In genomic region chr11:50229252-50229910, GRCm38 (mm10) we compare ENCODE assay signal across 9 mouse cellular contexts. TPM values are rescaled to one million over a fixed set of nuclear protein-coding genes. Genes with fewer than 3 reads are reported as not detected.
A peak's percentile ranks its signal among the peaks of the same experiment; 100 is the strongest.
DNase-seq lines count a peak whose midpoint lies in the region; ATAC-seq and TF ChIP-seq lines count a peak whose summit lies in the region.
"Had no signal": no experiment of that assay in that cellular context is flagged by ENCODE, and none has a peak within 500 bp of the region (broad histone marks: within the 10 kb centered on the region; RNA-seq: fewer than 3 reads in every experiment).

No protein-coding gene starts in this region.

- no peak overlapping the region for H3K4me3 ChIP-seq in kidney, adult 2 months (ENCODE audit: insufficient read depth, low read depth, low read length)
- no peak overlapping the region for H3K4me3 ChIP-seq in bone marrow, adult 2 months (replicated peaks; ENCODE audit: control insufficient read depth, low read depth, low read length)
- no peak overlapping the region for H3K4me3 ChIP-seq in liver, postnatal 0 days (ENCODE audit: low read depth, low read length)
- H3K4me3 ChIP-seq: erythroblast, embryonic 14.5 days had no signal

- peaks cover 2% of the 10 kb centered on the region; the same call in 1 of the 2 replicates for H3K36me3 ChIP-seq in kidney, adult 2 months (ENCODE audit: control insufficient read depth, insufficient read depth, low read length)
- H3K36me3 ChIP-seq in liver, postnatal 0 days (replicated peaks; ENCODE audit: insufficient read depth, low read length) = peaks cover 40% of the 10 kb centered on the region

- 58% methylated on average over 7 of the region's 7 CpGs for WGBS in kidney, adult 2 months
- WGBS in bone marrow, adult 2 months = 45% methylated on average over 7 of the region's 7 CpGs
- WGBS in liver, postnatal 0 days (ENCODE audit: insufficient replicate concordance) = 62% methylated on average over 7 of the region's 7 CpGs

- TF ChIP-seq POLR2A in kidney, adult 2 months (IDR thresholded peaks at IDR 0.05; ENCODE audit: low read depth, low read length) = no peak
- TF ChIP-seq POLR2A in bone marrow, adult 2 months (IDR thresholded peaks at IDR 0.05; ENCODE audit: borderline replicate concordance, control insufficient read depth, low read depth, low read length) = no peak

- H3K9ac ChIP-seq in liver, postnatal 0 days (replicated peaks) = no peak overlapping the region

- H3K4me2 ChIP-seq in liver, postnatal 0 days (ENCODE audit: low read depth, low read length) = no peak overlapping the region

- no peaks in the 10 kb centered on the region for H3K9me3 ChIP-seq in liver, postnatal 0 days (ENCODE audit: low read length)

- no peak for TF ChIP-seq EP300 in liver, postnatal 0 days (IDR thresholded peaks at IDR 0.05; ENCODE audit: low read depth)

- no peaks in the 10 kb centered on the region for H3K27me3 ChIP-seq in kidney, adult 2 months (replicated peaks; ENCODE audit: control insufficient read depth, insufficient read depth, low read length)
- H3K27me3 ChIP-seq in liver, postnatal 0 days (ENCODE audit: insufficient read depth, low read length) = no peaks in the 10 kb centered on the region

- peak; percentile 59 for DNase-seq in kidney, adult 2 months
- no peak for DNase-seq in kidney, adult 11 months
- DNase-seq in cerebellum, adult 9-10 months = peak; percentile 97
- DNase-seq in liver, postnatal 0 days = no peak
- DNase-seq in left cerebral cortex, postnatal 36 days (ENCODE audit: low spot score in 2 of 2) = no peak
- DNase-seq in left cerebral cortex, postnatal 25 days (ENCODE audit: low spot score in 2 of 2) = no peak
- DNase-seq in embryo, embryonic 10 days (ENCODE audit: low spot score) = no peak

- no peak overlapping the region for H3K27ac ChIP-seq in kidney, adult 2 months (ENCODE audit: insufficient read depth, low read depth, low read length)
- peak overlapping the region; percentile 52; the same call in 1 of the 2 replicates for H3K27ac ChIP-seq in bone marrow, adult 2 months (ENCODE audit: control insufficient read depth, insufficient read depth, low read depth, low read length, poor library complexity)
- peak overlapping the region; percentile 53; the same call in 1 of the 2 replicates for H3K27ac ChIP-seq in liver, postnatal 0 days (ENCODE audit: low read depth)

- TF ChIP-seq CTCF in kidney, adult 2 months (conservative IDR thresholded peaks at IDR 0.05; ENCODE audit: insufficient read depth, insufficient read length, low read depth, low read length) = no peak
- TF ChIP-seq CTCF in bone marrow, adult 2 months (IDR thresholded peaks at IDR 0.05; ENCODE audit: control insufficient read depth, insufficient read depth, low read length) = no peak
- TF ChIP-seq CTCF in liver, postnatal 0 days (IDR thresholded peaks at IDR 0.05; ENCODE audit: low read depth) = no peak

- no peak for ATAC-seq in liver, postnatal 0 days

- H3K4me1 ChIP-seq in kidney, adult 2 months (ENCODE audit: control insufficient read depth, insufficient read depth, low read length) = peaks cover 31% of the 10 kb centered on the region
- H3K4me1 ChIP-seq in bone marrow, adult 2 months (ENCODE audit: control insufficient read depth, insufficient read depth, low read length) = peaks cover 17% of the 10 kb centered on the region
- H3K4me1 ChIP-seq in liver, postnatal 0 days (ENCODE audit: insufficient read depth) = peaks cover 26% of the 10 kb centered on the region

- intact Hi-C loops in left cerebral cortex, postnatal 36 days (cut with DNase I) = loop anchor here (5.0 kb wide), 1 partner anchor 33 kb away; no protein-coding TSS in a partner anchor
- intact Hi-C loops in left cerebral cortex, postnatal 25 days (cut with DNase I) = no loop called here

RNA-seq across cellular contexts. Expression of gene Ltc4s, which starts 9.0 kb away (rescaled TPM):
- 33.8 and 46.3 TPM in 2 replicates for polyA plus RNA-seq in kidney, adult 2 months (2012; rRNA removed)
- 3.9 and 6.7 TPM in 2 replicates for polyA plus RNA-seq in bone marrow, adult 2 months (2011; ENCODE audit: insufficient read depth, insufficient read length, low replicate concordance, missing spikeins)
- polyA plus RNA-seq in liver, postnatal 0 days (2015; fragmentation: Nextera tagmentation; extraction: Ambion mirVana) = 0.68 and 0.89 TPM in 2 replicates
- total RNA-seq in left cerebral cortex, postnatal 36 days (2021) = 10 to 100 TPM in 1 of 2 experiments, 1 to 10 TPM in 1; 7.7 to 10.9 TPM
- total RNA-seq in left cerebral cortex, postnatal 25 days (2021) = 1 to 10 TPM; 8.4 to 8.7 TPM
- polyA plus RNA-seq: erythroblast, embryonic 14.5 days had no signal

RNA-seq across cellular contexts. Expression of gene Mgat4b, which starts 18.7 kb away (rescaled TPM):
- 85.4 and 105 TPM in 2 replicates for polyA plus RNA-seq in kidney, adult 2 months (2012; rRNA removed)
- 15.7 and 20.7 TPM in 2 replicates for polyA plus RNA-seq in bone marrow, adult 2 months (2011; ENCODE audit: insufficient read depth, insufficient read length, low replicate concordance, missing spikeins)
- 17.2 and 18.6 TPM in 2 replicates for polyA plus RNA-seq in liver, postnatal 0 days (2015; fragmentation: Nextera tagmentation; extraction: Ambion mirVana)
- total RNA-seq in left cerebral cortex, postnatal 36 days (2021) = 10 to 100 TPM; 64.9 to 80.2 TPM
- 10 to 100 TPM; 66.4 to 76.3 TPM for total RNA-seq in left cerebral cortex, postnatal 25 days (2021)

RNA-seq across cellular contexts. Expression of gene Sqstm1, which starts 18.8 kb away (rescaled TPM):
- polyA plus RNA-seq in kidney, adult 2 months (2012; rRNA removed) = 337 and 344 TPM in 2 replicates
- polyA plus RNA-seq in bone marrow, adult 2 months (2011; ENCODE audit: insufficient read depth, insufficient read length, low replicate concordance, missing spikeins) = 172 TPM in 2 replicates
- 154 and 172 TPM in 2 replicates for polyA plus RNA-seq in liver, postnatal 0 days (2015; fragmentation: Nextera tagmentation; extraction: Ambion mirVana)
- 100 to 1,000 TPM; 460 to 526 TPM for total RNA-seq in left cerebral cortex, postnatal 36 days (2021)
- 100 to 1,000 TPM; 460 to 480 TPM for total RNA-seq in left cerebral cortex, postnatal 25 days (2021)

RNA-seq across cellular contexts. Expression of gene Mrnip, which starts 55.1 kb away (rescaled TPM):
- 21.0 and 21.1 TPM in 2 replicates for polyA plus RNA-seq in kidney, adult 2 months (2012; rRNA removed)
- 5.2 and 6.2 TPM in 2 replicates for polyA plus RNA-seq in bone marrow, adult 2 months (2011; ENCODE audit: insufficient read depth, insufficient read length, low replicate concordance, missing spikeins)
- 5.0 and 5.1 TPM in 2 replicates for polyA plus RNA-seq in liver, postnatal 0 days (2015; fragmentation: Nextera tagmentation; extraction: Ambion mirVana)
- 10 to 100 TPM; 15.4 to 15.7 TPM for total RNA-seq in left cerebral cortex, postnatal 36 days (2021)
- total RNA-seq in left cerebral cortex, postnatal 25 days (2021) = 10 to 100 TPM; 13.4 to 14.1 TPM

Comparison
In these comparisons a context has a peak if more than half of its experiments do, and no peak if none do; other contexts are left out.
1. DNase-seq: peak in kidney, adult 2 months (single experiment) and cerebellum, adult 9-10 months (single experiment); none in kidney, adult 11 months (single experiment), liver, postnatal 0 days (single experiment), left cerebral cortex, postnatal 36 days (0 of 2), left cerebral cortex, postnatal 25 days (0 of 2) and embryo, embryonic 10 days (single experiment).